Mouse (Mus musculus) heart, embryonic 10.5 days (tissue): ENCODE results near the gene Fbxo7. TPM values are rescaled to one million over a fixed set of nuclear protein-coding genes. Genes with fewer than 3 reads are reported as not detected.
A peak's percentile ranks its signal among the peaks of the same experiment; 100 is the strongest.

Experiments used
- DNase-seq: peaks from one replicate; pipeline ENCODE4 v3.0.0-alpha.2; 2017; ENCODE audit warnings: low spot score
- H3K27ac ChIP-seq: fragments of 300-500 bp; sonication (generic); 2 replicates; pipeline ENCODE4 v1.5.1; 2016; ENCODE audit warnings: mild to moderate bottlenecking
- H3K27me3 ChIP-seq: fragments of 300-500 bp; sonication (generic); 2 replicates; pipeline ENCODE4 v1.6.1; 2016; ENCODE audit warnings: mild to moderate bottlenecking; ENCODE audit not compliant: poor library complexity, insufficient read depth, severe bottlenecking
- H3K36me3 ChIP-seq: fragments of 300-500 bp; sonication (generic); 2 replicates; pipeline ENCODE4 v1.6.1; 2016; ENCODE audit warnings: mild to moderate bottlenecking, moderate library complexity
- H3K4me1 ChIP-seq: fragments of 300-500 bp; sonication (generic); 2 replicates; pipeline ENCODE4 v1.6.1; 2016; ENCODE audit warnings: mild to moderate bottlenecking
- H3K4me3 ChIP-seq: fragments of 300-500 bp; sonication (generic); 2 replicates; pipeline ENCODE4 v1.5.1; 2016; ENCODE audit warnings: mild to moderate bottlenecking, moderate library complexity
- H3K9me3 ChIP-seq: fragments of 300-500 bp; sonication (generic); 2 replicates; pipeline ENCODE4 v1.6.1; 2016; ENCODE audit warnings: mild to moderate bottlenecking, moderate library complexity
- WGBS: fragments of 180-500 bp; shearing (Covaris S2); methylation state at CpG from one replicate; pipeline ENCODE4 v1.1.7; 2016; 5-methylcytosine and 5-hydroxymethylcytosine counted together
- polyA plus RNA-seq: library from polyadenylated mRNA; unstranded; fragments of >200 nt; fragmentation: Nextera tagmentation; extraction: Ambion mirVana; gene quantifications from 2 replicates; pipeline ENCODE4 v1.2.1, GENCODE M21; 2016

Gene Fbxo7
- polyA plus RNA-seq = 22.5 and 28.1 TPM in 2 replicates

GRCm38 (mm10) chr10:86021749-86022473 is at the start of gene Fbxo7:
TSS of gene Fbxo7 (plus strand) at chr10:86021972.
- H3K4me1 ChIP-seq = 0 out of 2 replicates have a peak, but pooled peaks cover 4% of the 10 kb centered on the region
- no peaks in the 10 kb centered on the region for H3K9me3 ChIP-seq
- H3K36me3 ChIP-seq = no peaks in the 10 kb centered on the region
- WGBS = under 1% methylated on average over 82 of the region's 82 CpGs
- peak; percentile 93 for DNase-seq
- peak within 1 kb of the TSS; percentile 97 for H3K27ac ChIP-seq
- no peaks in the 10 kb centered on the region for H3K27me3 ChIP-seq
- H3K4me3 ChIP-seq = peak within 1 kb of the TSS; percentile 94

GRCm38 (mm10) chr10:85972915-85973314 is 48.9 kb upstream of the Fbxo7 start:
- Histone ChIP-seq H3K27ac (no peak overlapping the region), H3K4me1 (no peaks in the 10 kb centered on the region), H3K36me3 (no peaks in the 10 kb centered on the region), H3K9me3 (no peaks in the 10 kb centered on the region), H3K4me3 (no peak overlapping the region), H3K27me3 (no peaks in the 10 kb centered on the region)
- 74% methylated on average over 4 of the region's 4 CpGs for WGBS
- DNase-seq = no peak

GRCm38 (mm10) chr10:85989412-85990115 is 32.2 kb upstream of the Fbxo7 start:
- Histone ChIP-seq H3K27me3 (no peaks in the 10 kb centered on the region), H3K9me3 (no peaks in the 10 kb centered on the region), H3K4me3 (no peak overlapping the region), H3K4me1 (no peaks in the 10 kb centered on the region), H3K27ac (no peak overlapping the region), H3K36me3 (no peaks in the 10 kb centered on the region)
- DNase-seq = peak; percentile 28
- WGBS = 73% methylated on average over 6 of the region's 6 CpGs

- Histone ChIP-seq H3K9me3 (no peaks in the 10 kb centered on the region), H3K27ac (no peak overlapping the region), H3K36me3 (no peaks in the 10 kb centered on the region), H3K4me1 (no peaks in the 10 kb centered on the region), H3K27me3 (no peaks in the 10 kb centered on the region), H3K4me3 (no peak overlapping the region)
- DNase-seq = no peak
- WGBS = 77% methylated on average over 4 of the region's 4 CpGs
These were observed 29.4 kb upstream of the Fbxo7 start for GRCm38 (mm10) chr10:85992412-85992811.

- DNase-seq = peak; percentile 51
- WGBS = 87% methylated on average over 9 of the region's 9 CpGs
- H3K4me3 ChIP-seq = no peak overlapping the region
- H3K9me3 ChIP-seq = no peaks in the 10 kb centered on the region
- H3K27ac ChIP-seq = no peak overlapping the region
- no peaks in the 10 kb centered on the region for H3K4me1 ChIP-seq
- H3K27me3 ChIP-seq = no peaks in the 10 kb centered on the region
- H3K36me3 ChIP-seq = no peaks in the 10 kb centered on the region
These were observed 27.9 kb upstream of the Fbxo7 start for GRCm38 (mm10) chr10:85993836-85994235.

GRCm38 (mm10) chr10:85994543-85995104 is 27.1 kb upstream of the Fbxo7 start:
- Histone ChIP-seq H3K27ac (no peak overlapping the region), H3K4me1 (no peaks in the 10 kb centered on the region)
- 74% methylated on average over 5 of the region's 5 CpGs for WGBS

GRCm38 (mm10) chr10:86000447-86000846 is 21.3 kb upstream of the Fbxo7 start:
- Histone ChIP-seq H3K4me1 (no peaks in the 10 kb centered on the region), H3K9me3 (no peaks in the 10 kb centered on the region), H3K36me3 (no peaks in the 10 kb centered on the region), H3K27ac (no peak overlapping the region), H3K27me3 (no peaks in the 10 kb centered on the region), H3K4me3 (no peak overlapping the region)
- WGBS = 83% methylated on average over 4 of the region's 4 CpGs
- no peak for DNase-seq

More at GRCm38 (mm10) chr10:85994543-85995104, 27.1 kb upstream of the Fbxo7 start:
- no peak for DNase-seq
- no peaks in the 10 kb centered on the region for H3K36me3 ChIP-seq
- H3K4me3 ChIP-seq = no peak overlapping the region
- no peaks in the 10 kb centered on the region for H3K27me3 ChIP-seq
- H3K9me3 ChIP-seq = no peaks in the 10 kb centered on the region

- no peaks in the 10 kb centered on the region for H3K27me3 ChIP-seq
- no peak overlapping the region for H3K4me3 ChIP-seq
- H3K9me3 ChIP-seq = no peaks in the 10 kb centered on the region
- 69% methylated on average over 5 of the region's 5 CpGs for WGBS
- no peaks in the 10 kb centered on the region for H3K4me1 ChIP-seq
- H3K36me3 ChIP-seq = no peaks in the 10 kb centered on the region
- DNase-seq = no peak
- H3K27ac ChIP-seq = no peak overlapping the region
These were observed 15.3 kb upstream of the Fbxo7 start for GRCm38 (mm10) chr10:86006455-86006854.

- Histone ChIP-seq H3K9me3 (no peaks in the 10 kb centered on the region), H3K4me3 (no peak overlapping the region), H3K36me3 (no peaks in the 10 kb centered on the region), H3K4me1 (no peaks in the 10 kb centered on the region), H3K27me3 (no peaks in the 10 kb centered on the region), H3K27ac (no peak overlapping the region)
- WGBS = 64% methylated on average over 2 of the region's 2 CpGs
- no peak for DNase-seq
These were observed 12.1 kb upstream of the Fbxo7 start for GRCm38 (mm10) chr10:86009688-86010087.

GRCm38 (mm10) chr10:86010636-86011035 is 11.1 kb upstream of the Fbxo7 start:
- no peaks in the 10 kb centered on the region for H3K36me3 ChIP-seq
- DNase-seq = no peak
- no peaks in the 10 kb centered on the region for H3K4me1 ChIP-seq
- WGBS = 73% methylated on average over 6 of the region's 6 CpGs
- no peaks in the 10 kb centered on the region for H3K9me3 ChIP-seq
- H3K4me3 ChIP-seq = no peak overlapping the region
- no peak overlapping the region for H3K27ac ChIP-seq
- H3K27me3 ChIP-seq = no peaks in the 10 kb centered on the region

GRCm38 (mm10) chr10:86011172-86011571 is 10.6 kb upstream of the Fbxo7 start:
- Histone ChIP-seq H3K4me1 (no peaks in the 10 kb centered on the region), H3K27ac (no peak overlapping the region), H3K9me3 (no peaks in the 10 kb centered on the region), H3K4me3 (no peak overlapping the region), H3K36me3 (no peaks in the 10 kb centered on the region), H3K27me3 (no peaks in the 10 kb centered on the region)
- WGBS = 79% methylated on average over 2 of the region's 2 CpGs
- DNase-seq = no peak

GRCm38 (mm10) chr10:86011781-86012180 is 10.0 kb upstream of the Fbxo7 start, which contains the start of gene Bpifc:
TSS of gene Bpifc (minus strand) at chr10:86011895.
- Histone ChIP-seq H3K27ac (no peak within 1 kb of the TSS), H3K9me3 (no peaks in the 10 kb centered on the region), H3K4me1 (no peaks in the 10 kb centered on the region), H3K36me3 (no peaks in the 10 kb centered on the region), H3K27me3 (no peaks in the 10 kb centered on the region), H3K4me3 (no peak within 1 kb of the TSS)
- DNase-seq = no peak
- 91% methylated on average over 2 of the region's 2 CpGs for WGBS

- DNase-seq = peak; percentile 71
- Histone ChIP-seq H3K9me3 (no peaks in the 10 kb centered on the region), H3K27ac (no peak overlapping the region), H3K4me3 (no peak overlapping the region), H3K4me1 (0 out of 2 replicates have a peak, but pooled peaks cover 4% of the 10 kb centered on the region), H3K36me3 (no peaks in the 10 kb centered on the region), H3K27me3 (no peaks in the 10 kb centered on the region)
- WGBS = 84% methylated on average over 7 of the region's 7 CpGs
These were observed 4.0 kb upstream of the Fbxo7 start for GRCm38 (mm10) chr10:86017781-86018180.
